Mouse (Mus musculus): Measurements from ENCODE around the gene Pef1. TPM values are rescaled to one million over a fixed set of nuclear protein-coding genes. Genes with fewer than 3 reads are reported as not detected.

Gene Pef1
- 89.9 and 91.8 TPM in 2 replicates for polyA plus RNA-seq (2012; rRNA removed)

DNA sequence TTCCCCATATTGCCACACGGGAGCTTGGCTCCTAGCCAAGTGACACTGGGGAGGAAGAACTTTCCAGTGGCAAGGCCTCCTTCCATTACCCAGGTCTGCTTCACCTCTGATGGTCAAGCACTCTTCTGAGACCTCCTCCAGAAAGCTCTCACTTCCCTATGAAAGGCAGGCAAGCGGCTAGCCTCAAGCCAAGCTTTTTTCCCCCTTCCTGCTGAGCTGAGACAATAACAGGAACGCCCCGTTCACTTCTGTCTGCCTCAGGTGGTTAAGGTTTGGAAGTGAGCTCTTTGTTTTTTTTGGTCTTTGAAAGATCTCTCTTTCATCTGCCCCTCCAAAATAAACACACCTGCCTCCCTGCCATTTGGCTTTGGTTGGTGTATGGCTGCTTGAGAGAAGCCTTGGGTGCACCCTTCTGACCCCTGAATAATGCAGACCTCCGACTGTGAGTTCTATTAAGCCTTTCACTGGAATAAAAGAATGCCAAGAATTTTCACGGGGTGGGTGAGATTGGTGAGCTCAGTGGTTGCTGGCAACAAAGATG lies at the start of gene Pef1:
Gene Pef1, plus strand, starts transcription at position 448 of the 541 bp plus-strand sequence.
- TF ChIP-seq POLR2A (IDR thresholded peaks at IDR 0.05; ENCODE audit: extremely low read depth, insufficient read depth, low read length): no peak
- no peak for TF ChIP-seq CTCF (IDR thresholded peaks at IDR 0.05; ENCODE audit: extremely low read depth, insufficient read depth, low read length)
- Histone ChIP-seq H3K4me3 (ENCODE audit: insufficient read depth, low read length) (no peak within 1 kb of the TSS), H3K4me1 (ENCODE audit: control insufficient read depth, insufficient read depth, low read length) (no peaks in the 10 kb centered on the region), H3K27ac (ENCODE audit: insufficient read depth, low read length) (no peak within 1 kb of the TSS)

DNA sequence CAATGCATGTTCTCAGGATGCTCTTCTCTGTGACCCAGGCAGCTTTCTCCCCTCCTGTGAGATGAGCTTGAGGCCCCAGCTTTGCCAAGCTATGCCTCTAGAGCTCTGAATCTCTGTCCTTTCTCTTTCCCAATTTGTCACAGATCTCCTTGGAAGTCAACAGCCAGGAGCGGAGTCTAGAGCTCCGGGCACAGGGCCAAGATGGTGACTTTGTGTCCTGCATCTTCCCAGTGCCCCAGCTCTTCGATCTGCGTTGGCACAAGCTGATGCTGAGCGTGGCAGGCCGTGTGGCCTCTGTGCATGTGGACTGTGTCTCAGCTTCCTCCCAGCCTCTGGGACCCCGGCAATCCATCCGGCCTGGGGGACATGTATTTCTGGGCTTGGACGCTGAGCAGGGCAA lies 49.2 kb upstream of the Pef1 start:
- TF ChIP-seq POLR2A (IDR thresholded peaks at IDR 0.05; ENCODE audit: extremely low read depth, insufficient read depth, low read length): no peak
- no peak for TF ChIP-seq CTCF (IDR thresholded peaks at IDR 0.05; ENCODE audit: extremely low read depth, insufficient read depth, low read length)
- Histone ChIP-seq H3K27ac (ENCODE audit: insufficient read depth, low read length) (no peak overlapping the region), H3K4me3 (ENCODE audit: insufficient read depth, low read length) (no peak overlapping the region), H3K4me1 (ENCODE audit: control insufficient read depth, insufficient read depth, low read length) (peaks cover 3% of the 10 kb centered on the region)

DNA sequence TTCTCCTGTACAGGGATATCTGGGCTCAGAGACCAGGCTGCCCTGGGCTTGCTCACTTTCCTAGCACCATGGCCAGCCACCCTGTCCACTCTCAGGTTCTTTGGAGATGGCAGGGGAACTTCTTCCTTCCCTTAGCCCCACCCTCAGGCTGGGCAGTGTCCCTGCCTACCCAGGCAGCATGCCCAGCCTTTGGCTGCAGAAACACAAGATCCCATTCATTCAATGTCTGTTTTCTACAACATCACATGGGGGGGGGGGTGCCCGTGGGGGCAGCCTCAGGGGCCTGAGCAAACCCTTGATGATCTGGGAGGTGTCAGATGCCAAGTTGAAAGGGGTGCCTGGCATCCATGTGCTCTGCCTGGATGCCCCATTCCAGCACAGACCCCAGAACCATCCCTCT lies 47.6 kb upstream of the Pef1 start:
- H3K4me1 ChIP-seq (ENCODE audit: control insufficient read depth, insufficient read depth, low read length): peaks cover 3% of the 10 kb centered on the region
- TF ChIP-seq CTCF (IDR thresholded peaks at IDR 0.05; ENCODE audit: extremely low read depth, insufficient read depth, low read length): no peak
- TF ChIP-seq POLR2A (IDR thresholded peaks at IDR 0.05; ENCODE audit: extremely low read depth, insufficient read depth, low read length): no peak
- no peak overlapping the region for H3K27ac ChIP-seq (ENCODE audit: insufficient read depth, low read length)
- no peak overlapping the region for H3K4me3 ChIP-seq (ENCODE audit: insufficient read depth, low read length)

- Histone ChIP-seq H3K4me3 (ENCODE audit: insufficient read depth, low read length) (no peak overlapping the region), H3K4me1 (ENCODE audit: control insufficient read depth, insufficient read depth, low read length) (peaks cover 1% of the 10 kb centered on the region), H3K27ac (ENCODE audit: insufficient read depth, low read length) (no peak overlapping the region)
- TF ChIP-seq CTCF (IDR thresholded peaks at IDR 0.05; ENCODE audit: extremely low read depth, insufficient read depth, low read length) (no peak), POLR2A (IDR thresholded peaks at IDR 0.05; ENCODE audit: extremely low read depth, insufficient read depth, low read length) (no peak)
Measured at GRCm38 (mm10) chr4:130055160-130056010, 47.0 kb upstream of the Pef1 start.

GRCm38 (mm10) chr4:130056011-130056322 lies 46.4 kb upstream of the Pef1 start:
- peaks cover 1% of the 10 kb centered on the region for H3K4me1 ChIP-seq (ENCODE audit: control insufficient read depth, insufficient read depth, low read length)
- no peak overlapping the region for H3K27ac ChIP-seq (ENCODE audit: insufficient read depth, low read length)
- TF ChIP-seq POLR2A (IDR thresholded peaks at IDR 0.05; ENCODE audit: extremely low read depth, insufficient read depth, low read length): no peak
- TF ChIP-seq CTCF (IDR thresholded peaks at IDR 0.05; ENCODE audit: extremely low read depth, insufficient read depth, low read length): no peak
- H3K4me3 ChIP-seq (ENCODE audit: insufficient read depth, low read length): no peak overlapping the region

DNA sequence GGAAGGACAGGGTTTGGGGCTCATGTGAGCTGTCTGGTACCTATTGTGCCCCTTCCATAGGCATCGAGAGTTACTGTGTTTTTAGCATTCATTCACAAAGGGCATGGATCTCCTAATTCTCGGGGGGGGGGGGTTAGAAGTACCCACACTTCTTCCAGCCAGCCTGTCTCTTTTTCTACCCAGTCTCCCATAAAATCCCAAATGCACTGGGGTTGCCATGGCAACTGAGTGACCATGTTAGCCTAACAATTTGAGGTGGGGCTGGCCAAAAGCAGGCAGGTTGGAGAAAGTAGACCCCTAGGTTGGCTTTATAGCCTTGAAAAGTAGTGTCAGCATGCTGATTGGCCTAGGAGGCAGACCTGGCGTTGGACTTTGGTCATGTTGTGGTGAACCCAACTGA lies 45.9 kb upstream of the Pef1 start:
- no peak overlapping the region for H3K4me3 ChIP-seq (ENCODE audit: insufficient read depth, low read length)
- TF ChIP-seq POLR2A (IDR thresholded peaks at IDR 0.05; ENCODE audit: extremely low read depth, insufficient read depth, low read length) (no peak), CTCF (IDR thresholded peaks at IDR 0.05; ENCODE audit: extremely low read depth, insufficient read depth, low read length) (no peak)
- H3K27ac ChIP-seq (ENCODE audit: insufficient read depth, low read length): no peak overlapping the region
- H3K4me1 ChIP-seq (ENCODE audit: control insufficient read depth, insufficient read depth, low read length): peaks cover 1% of the 10 kb centered on the region

- TF ChIP-seq CTCF (IDR thresholded peaks at IDR 0.05; ENCODE audit: extremely low read depth, insufficient read depth, low read length): no peak
- peaks cover 4% of the 10 kb centered on the region for H3K4me1 ChIP-seq (ENCODE audit: control insufficient read depth, insufficient read depth, low read length)
- no peak overlapping the region for H3K27ac ChIP-seq (ENCODE audit: insufficient read depth, low read length)
- no peak overlapping the region for H3K4me3 ChIP-seq (ENCODE audit: insufficient read depth, low read length)
Measured at GRCm38 (mm10) chr4:130060937-130061336, 41.4 kb upstream of the Pef1 start.

- Histone ChIP-seq H3K4me3 (ENCODE audit: insufficient read depth, low read length) (no peak overlapping the region), H3K4me1 (ENCODE audit: control insufficient read depth, insufficient read depth, low read length) (0 out of 2 replicates have a peak, but pooled peaks cover 2% of the 10 kb centered on the region), H3K27ac (ENCODE audit: insufficient read depth, low read length) (no peak overlapping the region)
- TF ChIP-seq CTCF (IDR thresholded peaks at IDR 0.05; ENCODE audit: extremely low read depth, insufficient read depth, low read length) (no peak), POLR2A (IDR thresholded peaks at IDR 0.05; ENCODE audit: extremely low read depth, insufficient read depth, low read length) (no peak)
Measured at GRCm38 (mm10) chr4:130063191-130063590, 39.2 kb upstream of the Pef1 start.

DNA sequence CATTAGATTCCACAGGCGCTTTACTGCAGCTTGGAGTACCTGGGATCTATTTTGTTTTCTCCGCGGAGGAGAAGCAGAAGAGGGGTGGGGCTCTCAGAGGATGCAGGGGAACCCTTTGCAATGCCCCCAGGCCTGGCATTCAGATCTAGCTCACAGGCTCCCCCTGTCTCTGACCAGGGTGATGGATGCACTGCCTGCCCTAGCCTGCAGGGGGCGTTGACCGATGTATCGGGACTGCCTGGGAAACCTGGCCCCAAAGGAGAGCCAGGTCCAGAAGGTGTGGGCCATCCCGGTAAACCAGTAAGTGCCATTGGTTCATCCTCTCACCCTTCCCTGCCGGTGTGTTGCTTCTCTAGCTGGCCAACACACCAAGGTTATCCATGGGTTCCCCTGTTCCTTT lies 35.5 kb upstream of the Pef1 start:
- Histone ChIP-seq H3K4me1 (ENCODE audit: control insufficient read depth, insufficient read depth, low read length) (0 out of 2 replicates have a peak, but pooled peaks cover 2% of the 10 kb centered on the region), H3K4me3 (ENCODE audit: insufficient read depth, low read length) (no peak overlapping the region), H3K27ac (ENCODE audit: insufficient read depth, low read length) (no peak overlapping the region)
- TF ChIP-seq CTCF (IDR thresholded peaks at IDR 0.05; ENCODE audit: extremely low read depth, insufficient read depth, low read length) (peak; percentile 61), POLR2A (IDR thresholded peaks at IDR 0.05; ENCODE audit: extremely low read depth, insufficient read depth, low read length) (no peak)

DNA sequence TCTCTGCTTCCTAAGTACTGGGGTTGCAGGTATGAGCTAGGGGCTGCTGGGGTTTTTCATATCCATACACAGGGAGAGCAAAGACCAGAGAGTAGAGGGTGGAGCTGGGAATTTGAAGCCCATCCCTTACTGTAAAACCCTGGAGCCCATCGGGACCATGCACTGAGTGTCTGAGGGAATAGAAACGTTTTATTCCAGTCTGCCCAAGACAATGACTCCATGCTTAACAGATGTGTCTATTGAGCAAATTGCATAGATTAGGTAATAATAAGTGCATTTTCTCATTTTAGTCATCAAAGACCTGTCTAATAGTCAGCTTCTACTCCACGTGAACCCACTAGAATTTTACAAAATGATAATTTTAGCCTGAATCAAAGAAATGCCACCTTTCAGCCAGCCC lies 31.8 kb upstream of the Pef1 start:
- H3K4me3 ChIP-seq (ENCODE audit: insufficient read depth, low read length): no peak overlapping the region
- no peak overlapping the region for H3K27ac ChIP-seq (ENCODE audit: insufficient read depth, low read length)
- H3K4me1 ChIP-seq (ENCODE audit: control insufficient read depth, insufficient read depth, low read length): no peaks in the 10 kb centered on the region
- TF ChIP-seq POLR2A (IDR thresholded peaks at IDR 0.05; ENCODE audit: extremely low read depth, insufficient read depth, low read length): no peak
- no peak for TF ChIP-seq CTCF (IDR thresholded peaks at IDR 0.05; ENCODE audit: extremely low read depth, insufficient read depth, low read length)

All from cortical plate, adult 2 months (tissue).